Comparison of ENCODE assay signal across 9 mouse cellular contexts in the genomic region with DNA sequence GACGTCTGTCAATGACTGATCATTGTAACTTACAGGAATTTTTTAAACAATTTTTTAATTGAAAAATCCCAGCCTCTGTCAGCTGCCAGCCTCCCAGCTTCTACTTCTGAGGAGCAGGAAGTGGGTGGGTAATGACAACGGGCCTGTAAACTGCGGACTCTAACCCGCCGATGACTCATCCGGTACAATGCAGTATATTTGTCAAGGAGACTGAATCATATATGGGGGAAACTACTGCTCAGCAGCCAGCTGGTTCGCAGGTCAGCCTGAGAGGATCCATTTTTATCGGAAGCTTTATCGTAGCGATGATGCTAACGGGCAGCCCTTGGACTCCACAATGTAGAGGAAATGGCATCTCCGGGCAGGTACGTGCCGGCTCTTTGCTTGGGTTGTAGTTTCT. TPM values are rescaled to one million over a fixed set of nuclear protein-coding genes. Genes with fewer than 3 reads are reported as not detected.
DNase-seq lines count a peak whose midpoint lies in the region; ATAC-seq and TF ChIP-seq lines count a peak whose summit lies in the region.
"Had no signal": no experiment of that assay in that cellular context is flagged by ENCODE, and none has a peak within 500 bp of the region (broad histone marks: within the 10 kb centered on the region; RNA-seq: fewer than 3 reads in every experiment).

No protein-coding gene starts in this region.

- H3K4me1 ChIP-seq in intestine, embryonic 16.5 days (ENCODE audit: control insufficient read depth, insufficient read depth, low read length), result peaks cover 42% of the 10 kb centered on the region

- TF ChIP-seq CTCF in gastrocnemius, adult 2 months (IDR thresholded peaks at IDR 0.05), result no peak

- no peaks in the 10 kb centered on the region for H3K36me3 ChIP-seq in intestine, embryonic 16.5 days (ENCODE audit: control insufficient read depth, insufficient read depth, low read length)
- H3K36me3 ChIP-seq: midbrain, embryonic 12.5 days had no signal

- no peaks in the 10 kb centered on the region for H3K9me3 ChIP-seq in intestine, embryonic 16.5 days (ENCODE audit: control insufficient read depth, low read length)
- H3K9me3 ChIP-seq: midbrain, embryonic 12.5 days had no signal

- intact Hi-C loops in gastrocnemius, adult 2 months (cut with DNase I), result no loop called here

- peak; percentile 94 for ATAC-seq in intestine, embryonic 16.5 days
- ATAC-seq in megakaryocyte progenitor cell, adult 5-6 weeks (replicated peaks; ENCODE audit: poor library complexity), result peak; percentile 77

- WGBS in intestine, embryonic 16.5 days, result 15% methylated on average over 14 of the region's 14 CpGs

- H3K9ac ChIP-seq in intestine, embryonic 16.5 days (ENCODE audit: low read depth, low read length), result peak overlapping the region; percentile 52
- H3K9ac ChIP-seq: midbrain, embryonic 12.5 days had no signal

- H3K4me3 ChIP-seq in gastrocnemius, adult 2 months, result peak overlapping the region; percentile 68
- H3K4me3 ChIP-seq in intestine, embryonic 16.5 days (ENCODE audit: low read length), result no peak overlapping the region
- H3K4me3 ChIP-seq: midbrain, embryonic 12.5 days had no signal

- H3K27ac ChIP-seq in gastrocnemius, adult 2 months, result peak overlapping the region; percentile 75
- peak overlapping the region; percentile 89 for H3K27ac ChIP-seq in intestine, embryonic 16.5 days (ENCODE audit: low read length)
- H3K27ac ChIP-seq: midbrain, embryonic 12.5 days had no signal

- peak overlapping the region; percentile 42 for H3K4me2 ChIP-seq in intestine, embryonic 16.5 days (ENCODE audit: low read depth, low read length)
- H3K4me2 ChIP-seq: midbrain, embryonic 12.5 days had no signal

- H3K27me3 ChIP-seq in intestine, embryonic 16.5 days (replicated peaks; ENCODE audit: control insufficient read depth, insufficient read depth, low read length), result no peaks in the 10 kb centered on the region
- H3K27me3 ChIP-seq: midbrain, embryonic 12.5 days had no signal

- DNase-seq in gastrocnemius, adult 2 months, result peak; percentile 26
- DNase-seq in gastrocnemius, postnatal 4 days (ENCODE audit: low spot score in 2 of 2), result no peak
- peak; percentile 75 for DNase-seq in urinary bladder, postnatal 14 days (ENCODE audit: low spot score)
- DNase-seq in urinary bladder, postnatal 4 days (ENCODE audit: low spot score in 2 of 2), result no peak
- no peak for DNase-seq in cerebellum, postnatal 25 days
- DNase-seq in ovary, postnatal 36 days (ENCODE audit: low spot score), result no peak

RNA-seq across cellular contexts. Expression of gene Spred2, which starts 55.2 kb away (rescaled TPM):
- 1 to 10 TPM; 5.6 to 7.8 TPM for total RNA-seq in gastrocnemius, adult 2 months (2021)
- total RNA-seq in gastrocnemius, postnatal 4 days (2021), result 10 to 100 TPM; 21.2 to 26.4 TPM
- 4.4 and 4.9 TPM in 2 replicates for polyA plus RNA-seq in intestine, embryonic 16.5 days (2015; fragmentation: Nextera tagmentation; extraction: Ambion mirVana)
- total RNA-seq in megakaryocyte progenitor cell, adult 5-6 weeks (2015), result 16.9 and 20.7 TPM in 2 replicates
- 4.4 and 5.0 TPM in 2 replicates for total RNA-seq in megakaryocyte progenitor cell, adult 5-6 weeks (2017)

Comparison
In these comparisons a context has a peak if more than half of its experiments do, and no peak if none do; other contexts are left out.
1. DNase-seq: peak in gastrocnemius, adult 2 months (single experiment) and urinary bladder, postnatal 14 days (single experiment); none in gastrocnemius, postnatal 4 days (0 of 2), urinary bladder, postnatal 4 days (0 of 2), cerebellum, postnatal 25 days (0 of 2) and ovary, postnatal 36 days (single experiment).